In genomic region chr7:67037726-67038520, GRCm38 (mm10) we compare ENCODE assay signal across 19 mouse cellular contexts.
"Had no signal": no experiment of that assay in that cellular context is flagged by ENCODE, and none has a peak within 500 bp of the region (broad histone marks: within the 10 kb centered on the region; RNA-seq: fewer than 3 reads in every experiment).

No protein-coding gene starts in this region.

- ATAC-seq: midbrain, embryonic 16.5 days had no signal

- H3K9me3 ChIP-seq: midbrain, embryonic 10.5 days; midbrain, embryonic 12.5 days; neural tube, embryonic 13.5 days; neural tube, embryonic 15.5 days had no signal

- H3K9ac ChIP-seq: lung, embryonic 14.5 days; midbrain, embryonic 12.5 days; neural tube, embryonic 13.5 days; neural tube, embryonic 15.5 days had no signal

- H3K4me3 ChIP-seq: midbrain, embryonic 10.5 days; midbrain, embryonic 12.5 days; myocyte; neural tube, embryonic 13.5 days; neural tube, embryonic 15.5 days had no signal

- DNase-seq: lung, adult 18-20 months; lung, embryonic 14.5 days; lung, postnatal 10 days; lung, postnatal 4 days; midbrain, embryonic 14.5 days; retina, postnatal 1 day; right cerebral cortex, adult 18-20 months; right cerebral cortex, postnatal 25 days; right cerebral cortex, postnatal 4 days; spleen, adult 18-20 months; thymus, adult 2 months; thymus, postnatal 25 days; thymus, postnatal 4 days had no signal

- H3K4me2 ChIP-seq: lung, embryonic 14.5 days; midbrain, embryonic 12.5 days; neural tube, embryonic 13.5 days; neural tube, embryonic 15.5 days had no signal

- H3K27me3 ChIP-seq: midbrain, embryonic 12.5 days; neural tube, embryonic 13.5 days; neural tube, embryonic 15.5 days had no signal

- H3K27ac ChIP-seq: midbrain, embryonic 10.5 days; midbrain, embryonic 12.5 days; neural tube, embryonic 13.5 days; neural tube, embryonic 15.5 days had no signal

- H3K36me3 ChIP-seq: midbrain, embryonic 10.5 days; midbrain, embryonic 12.5 days; neural tube, embryonic 13.5 days; neural tube, embryonic 15.5 days had no signal

- H3K4me1 ChIP-seq: midbrain, embryonic 12.5 days; neural tube, embryonic 15.5 days had no signal
